Mouse (Mus musculus): ENCODE data around the gene Agbl4.

DNA sequence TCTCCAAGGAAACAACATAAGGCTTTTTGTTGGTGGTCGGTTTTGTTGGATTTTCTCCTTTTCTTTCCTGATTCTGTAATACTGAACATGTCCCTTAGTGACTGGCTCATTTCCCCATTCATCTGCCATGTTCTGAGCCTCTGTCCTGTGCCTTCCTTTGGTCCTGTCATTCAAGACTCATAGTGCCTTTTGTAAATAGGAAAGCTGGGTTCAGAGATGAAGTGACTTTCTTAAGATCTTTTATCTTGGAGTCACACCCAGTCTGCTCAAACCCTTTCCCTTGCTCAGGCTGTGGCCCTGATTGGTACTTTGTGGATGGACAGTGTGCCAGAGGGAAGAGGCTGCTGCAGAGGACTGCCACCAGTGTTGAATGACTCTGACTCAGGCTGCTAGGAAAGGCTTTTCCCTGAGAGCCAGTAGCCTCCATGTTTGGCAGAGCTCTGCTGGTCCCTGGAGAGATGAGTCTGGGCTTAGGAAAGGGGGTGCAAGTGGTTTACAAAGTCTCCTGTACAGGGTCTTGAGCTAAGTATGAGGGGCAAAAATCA, 1047.2 kb downstream of the Agbl4 start:
- TF ChIP-seq HCFC1 (IDR thresholded peaks at IDR 0.05; ENCODE audit: borderline replicate concordance, insufficient read depth, low read length), result no peak
- no peak for TF ChIP-seq ZNF384 (IDR thresholded peaks at IDR 0.05; ENCODE audit: low read depth, low read length)
- no peak for TF ChIP-seq MAFK (IDR thresholded peaks at IDR 0.05; ENCODE audit: insufficient read depth, low read depth, low read length)
- TF ChIP-seq ZC3H11A (IDR thresholded peaks at IDR 0.05; ENCODE audit: borderline replicate concordance, low read depth, low read length), result no peak
- TF ChIP-seq CHD2 (IDR thresholded peaks at IDR 0.05; ENCODE audit: low read depth, low read length), result no peak

Measured in ES-E14 (cell line).